Mouse (Mus musculus): Measurements from ENCODE around the gene Ptbp1. TPM values are rescaled to one million over a fixed set of nuclear protein-coding genes. Genes with fewer than 3 reads are reported as not detected.
A peak's percentile ranks its signal among the peaks of the same experiment; 100 is the strongest.
"Not testable (repeated sequence)": the region's sequence is repeated elsewhere in the genome, so short reads cannot be mapped to it uniquely, and the experiment has no call there.

Ptbp1 gene
- polyA plus RNA-seq, 1 experiment from 2014 or later = 371 TPM

- peak; percentile 41; the same call in 1 of the 2 replicates for ATAC-seq (ENCODE audit: low read depth)
- peaks cover 12% of the 10 kb centered on the region for H3K4me1 ChIP-seq (replicated peaks; ENCODE audit: control insufficient read depth, insufficient read depth, low read length)
- H3K9me3 ChIP-seq (ENCODE audit: control insufficient read depth, low read length) = no peaks in the 10 kb centered on the region
- H3K27ac ChIP-seq (ENCODE audit: low read length) = no peak overlapping the region
- no peak overlapping the region for H3K4me3 ChIP-seq (ENCODE audit: low read length)
- no peak overlapping the region for H3K9ac ChIP-seq (ENCODE audit: low read length)
- no peaks in the 10 kb centered on the region for H3K36me3 ChIP-seq (ENCODE audit: control insufficient read depth, insufficient read depth, low read length)
- peaks cover 3% of the 10 kb centered on the region for H3K27me3 ChIP-seq (ENCODE audit: control insufficient read depth, insufficient read depth, low read depth, low read length)
- WGBS = 15% methylated on average over 22 of the region's 22 CpGs
- peak overlapping the region; percentile 12; the same call in 1 of the 2 replicates for H3K4me2 ChIP-seq (ENCODE audit: low read depth, low read length)
These were observed 29.3 kb downstream of the Ptbp1 start for GRCm38 (mm10) chr10:79883297-79884084.

GRCm38 (mm10) chr10:79884446-79884845 lies 30.2 kb downstream of the Ptbp1 start:
- Histone ChIP-seq H3K27ac (ENCODE audit: low read length) (no peak overlapping the region), H3K9ac (ENCODE audit: low read length) (peak overlapping the region; percentile 32; the same call in 1 of the 2 replicates), H3K9me3 (ENCODE audit: control insufficient read depth, low read length) (no peaks in the 10 kb centered on the region), H3K36me3 (ENCODE audit: control insufficient read depth, insufficient read depth, low read length) (no peaks in the 10 kb centered on the region), H3K4me1 (replicated peaks; ENCODE audit: control insufficient read depth, insufficient read depth, low read length) (peaks cover 12% of the 10 kb centered on the region), H3K4me3 (ENCODE audit: low read length) (no peak overlapping the region), H3K4me2 (ENCODE audit: low read depth, low read length) (no peak overlapping the region), H3K27me3 (ENCODE audit: control insufficient read depth, insufficient read depth, low read depth, low read length) (peaks cover 3% of the 10 kb centered on the region)
- WGBS = 33% methylated on average over 4 of the region's 4 CpGs
- ATAC-seq (ENCODE audit: low read depth) = no peak

GRCm38 (mm10) chr10:79884938-79885337 lies 30.7 kb downstream of the Ptbp1 start:
- not testable (repeated sequence) for H3K27me3 ChIP-seq (ENCODE audit: control insufficient read depth, insufficient read depth, low read depth, low read length); H3K4me3 ChIP-seq (ENCODE audit: low read length); H3K9me3 ChIP-seq (ENCODE audit: control insufficient read depth, low read length); H3K4me2 ChIP-seq (ENCODE audit: low read depth, low read length); H3K27ac ChIP-seq (ENCODE audit: low read length); H3K36me3 ChIP-seq (ENCODE audit: control insufficient read depth, insufficient read depth, low read length); H3K9ac ChIP-seq (ENCODE audit: low read length); ATAC-seq (ENCODE audit: low read depth); H3K4me1 ChIP-seq (replicated peaks; ENCODE audit: control insufficient read depth, insufficient read depth, low read length)
- 55% methylated on average over 2 of the region's 3 CpGs for WGBS

GRCm38 (mm10) chr10:79886054-79886453 lies 31.8 kb downstream of the Ptbp1 start, which contains the start of gene Elane:
TSS of gene Elane (plus strand) at chr10:79886247.
- Histone ChIP-seq H3K4me2 (ENCODE audit: low read depth, low read length) (no peak within 1 kb of the TSS), H3K9ac (ENCODE audit: low read length) (no peak within 1 kb of the TSS), H3K4me1 (replicated peaks; ENCODE audit: control insufficient read depth, insufficient read depth, low read length) (peaks cover 10% of the 10 kb centered on the region), H3K36me3 (ENCODE audit: control insufficient read depth, insufficient read depth, low read length) (no peaks in the 10 kb centered on the region), H3K4me3 (ENCODE audit: low read length) (no peak within 1 kb of the TSS), H3K27me3 (ENCODE audit: control insufficient read depth, insufficient read depth, low read depth, low read length) (peaks cover 3% of the 10 kb centered on the region), H3K9me3 (ENCODE audit: control insufficient read depth, low read length) (no peaks in the 10 kb centered on the region), H3K27ac (ENCODE audit: low read length) (no peak within 1 kb of the TSS)
- WGBS = 71% methylated on average over 6 of the region's 6 CpGs
- ATAC-seq (ENCODE audit: low read depth) = no peak

GRCm38 (mm10) chr10:79886611-79887010 lies 32.4 kb downstream of the Ptbp1 start:
- 79% methylated on average over 8 of the region's 8 CpGs for WGBS
- peaks cover 3% of the 10 kb centered on the region for H3K27me3 ChIP-seq (ENCODE audit: control insufficient read depth, insufficient read depth, low read depth, low read length)
- no peaks in the 10 kb centered on the region for H3K36me3 ChIP-seq (ENCODE audit: control insufficient read depth, insufficient read depth, low read length)
- H3K27ac ChIP-seq (ENCODE audit: low read length) = no peak overlapping the region
- ATAC-seq (ENCODE audit: low read depth) = no peak
- H3K4me3 ChIP-seq (ENCODE audit: low read length) = no peak overlapping the region
- no peak overlapping the region for H3K9ac ChIP-seq (ENCODE audit: low read length)
- no peaks in the 10 kb centered on the region for H3K9me3 ChIP-seq (ENCODE audit: control insufficient read depth, low read length)
- H3K4me1 ChIP-seq (replicated peaks; ENCODE audit: control insufficient read depth, insufficient read depth, low read length) = peaks cover 10% of the 10 kb centered on the region
- no peak overlapping the region for H3K4me2 ChIP-seq (ENCODE audit: low read depth, low read length)

- 21% methylated on average over 2 of the region's 2 CpGs for WGBS
- Histone ChIP-seq H3K4me3 (ENCODE audit: low read length) (no peak overlapping the region), H3K27ac (ENCODE audit: low read length) (no peak overlapping the region), H3K27me3 (ENCODE audit: control insufficient read depth, insufficient read depth, low read depth, low read length) (no peaks in the 10 kb centered on the region), H3K36me3 (ENCODE audit: control insufficient read depth, insufficient read depth, low read length) (no peaks in the 10 kb centered on the region; the same call in 1 of the 2 replicates), H3K9me3 (ENCODE audit: control insufficient read depth, low read length) (no peaks in the 10 kb centered on the region), H3K4me1 (replicated peaks; ENCODE audit: control insufficient read depth, insufficient read depth, low read length) (peaks cover 2% of the 10 kb centered on the region; the same call in 1 of the 2 replicates), H3K4me2 (ENCODE audit: low read depth, low read length) (no peak overlapping the region), H3K9ac (ENCODE audit: low read length) (no peak overlapping the region)
- ATAC-seq (ENCODE audit: low read depth) = no peak
These were observed 35.2 kb downstream of the Ptbp1 start for GRCm38 (mm10) chr10:79889386-79889785.

- no peak within 1 kb of the TSS for H3K4me3 ChIP-seq (ENCODE audit: low read length)
- H3K9ac ChIP-seq (ENCODE audit: low read length) = no peak within 1 kb of the TSS
- ATAC-seq (ENCODE audit: low read depth) = no peak
- peaks cover 2% of the 10 kb centered on the region for H3K36me3 ChIP-seq (ENCODE audit: control insufficient read depth, insufficient read depth, low read length)
- H3K27ac ChIP-seq (ENCODE audit: low read length) = no peak within 1 kb of the TSS
- no peaks in the 10 kb centered on the region for H3K4me1 ChIP-seq (replicated peaks; ENCODE audit: control insufficient read depth, insufficient read depth, low read length)
- 35% methylated on average over 5 of the region's 5 CpGs for WGBS
- no peak within 1 kb of the TSS for H3K4me2 ChIP-seq (ENCODE audit: low read depth, low read length)
- no peaks in the 10 kb centered on the region for H3K9me3 ChIP-seq (ENCODE audit: control insufficient read depth, low read length)
- H3K27me3 ChIP-seq (ENCODE audit: control insufficient read depth, insufficient read depth, low read depth, low read length) = no peaks in the 10 kb centered on the region
These were observed 36.4 kb downstream of the Ptbp1 start, which contains the start of gene Cfd for GRCm38 (mm10) chr10:79890670-79891069. TSS of gene Cfd (plus strand) at chr10:79890853.

GRCm38 (mm10) chr10:79892451-79893118 lies 38.4 kb downstream of the Ptbp1 start:
- H3K4me1 ChIP-seq (replicated peaks; ENCODE audit: control insufficient read depth, insufficient read depth, low read length); H3K9me3 ChIP-seq (ENCODE audit: control insufficient read depth, low read length); H3K9ac ChIP-seq (ENCODE audit: low read length); H3K27me3 ChIP-seq (ENCODE audit: control insufficient read depth, insufficient read depth, low read depth, low read length); H3K4me3 ChIP-seq (ENCODE audit: low read length); H3K4me2 ChIP-seq (ENCODE audit: low read depth, low read length); H3K36me3 ChIP-seq (ENCODE audit: control insufficient read depth, insufficient read depth, low read length); H3K27ac ChIP-seq (ENCODE audit: low read length): not testable (repeated sequence)
- WGBS = 41% methylated on average over 22 of the region's 22 CpGs
- ATAC-seq (ENCODE audit: low read depth) = peak; percentile 51

GRCm38 (mm10) chr10:79896306-79896705 lies 42.1 kb downstream of the Ptbp1 start:
- peaks cover 16% of the 10 kb centered on the region for H3K36me3 ChIP-seq (ENCODE audit: control insufficient read depth, insufficient read depth, low read length)
- 85% methylated on average over 16 of the region's 16 CpGs for WGBS

More at GRCm38 (mm10) chr10:79896306-79896705, 42.1 kb downstream of the Ptbp1 start:
- H3K9me3 ChIP-seq (ENCODE audit: control insufficient read depth, low read length) = no peaks in the 10 kb centered on the region
- no peak overlapping the region for H3K27ac ChIP-seq (ENCODE audit: low read length)
- no peak overlapping the region for H3K9ac ChIP-seq (ENCODE audit: low read length)
- ATAC-seq (ENCODE audit: low read depth) = no peak
- H3K27me3 ChIP-seq (ENCODE audit: control insufficient read depth, insufficient read depth, low read depth, low read length) = no peaks in the 10 kb centered on the region
- no peak overlapping the region for H3K4me3 ChIP-seq (ENCODE audit: low read length)
- peaks cover 9% of the 10 kb centered on the region; the same call in 1 of the 2 replicates for H3K4me1 ChIP-seq (replicated peaks; ENCODE audit: control insufficient read depth, insufficient read depth, low read length)
- no peak overlapping the region for H3K4me2 ChIP-seq (ENCODE audit: low read depth, low read length)

Measured in lung, embryonic 16.5 days (tissue).